Mouse (Mus musculus): Measurements from ENCODE around the gene Ctsh.
"Not testable (repeated sequence)": the region's sequence is repeated elsewhere in the genome, so short reads cannot be mapped to it uniquely, and the experiment has no call there.

The Ctsh gene

GRCm38 (mm10) chr9:90053852-90054251, at the start of gene Ctsh:
Gene Ctsh (plus strand): TSS chr9:90054152.
- DNase-seq (ENCODE audit: low read depth, low spot score), result no peak

- DNase-seq (ENCODE audit: low read depth, low spot score), result no peak
Observed at GRCm38 (mm10) chr9:90006432-90006831, 47.5 kb upstream of the Ctsh start.

GRCm38 (mm10) chr9:90007094-90007493, 46.9 kb upstream of the Ctsh start:
- peak; percentile 45 for DNase-seq (ENCODE audit: low read depth, low spot score)

GRCm38 (mm10) chr9:90008138-90008537, 45.8 kb upstream of the Ctsh start:
- DNase-seq (ENCODE audit: low read depth, low spot score), result no peak

GRCm38 (mm10) chr9:90011849-90012248, 42.1 kb upstream of the Ctsh start:
- no peak for DNase-seq (ENCODE audit: low read depth, low spot score)

GRCm38 (mm10) chr9:90014649-90015048, 39.3 kb upstream of the Ctsh start:
- no peak for DNase-seq (ENCODE audit: low read depth, low spot score)

GRCm38 (mm10) chr9:90016204-90016603, 37.7 kb upstream of the Ctsh start:
- DNase-seq (ENCODE audit: low read depth, low spot score), result no peak

- peak; percentile 84 for DNase-seq (ENCODE audit: low read depth, low spot score)
Observed at GRCm38 (mm10) chr9:90020866-90021265, 33.1 kb upstream of the Ctsh start.

GRCm38 (mm10) chr9:90021442-90021841, 32.5 kb upstream of the Ctsh start:
- DNase-seq (ENCODE audit: low read depth, low spot score), result no peak

- DNase-seq (ENCODE audit: low read depth, low spot score), result no peak
Observed at GRCm38 (mm10) chr9:90027709-90028108, 26.2 kb upstream of the Ctsh start.

- peak; percentile 39 for DNase-seq (ENCODE audit: low read depth, low spot score)
Observed at GRCm38 (mm10) chr9:90033922-90034321, 20.0 kb upstream of the Ctsh start.

GRCm38 (mm10) chr9:90035168-90035567, 18.8 kb upstream of the Ctsh start:
- DNase-seq (ENCODE audit: low read depth, low spot score), result no peak

- DNase-seq (ENCODE audit: low read depth, low spot score), result no peak
Observed at GRCm38 (mm10) chr9:90035794-90036193, 18.2 kb upstream of the Ctsh start.

GRCm38 (mm10) chr9:90036313-90036712, 17.6 kb upstream of the Ctsh start:
- no peak for DNase-seq (ENCODE audit: low read depth, low spot score)

GRCm38 (mm10) chr9:90038535-90038934, 15.4 kb upstream of the Ctsh start:
- no peak for DNase-seq (ENCODE audit: low read depth, low spot score)

GRCm38 (mm10) chr9:90040916-90041315, 13.0 kb upstream of the Ctsh start:
- no peak for DNase-seq (ENCODE audit: low read depth, low spot score)

- DNase-seq (ENCODE audit: low read depth, low spot score), result no peak
Observed at GRCm38 (mm10) chr9:90041556-90041955, 12.4 kb upstream of the Ctsh start.

- DNase-seq (ENCODE audit: low read depth, low spot score), result not testable (repeated sequence)
Observed at GRCm38 (mm10) chr9:90042906-90043305, 11.0 kb upstream of the Ctsh start.

- DNase-seq (ENCODE audit: low read depth, low spot score), result no peak
Observed at GRCm38 (mm10) chr9:90045191-90045590, 8.8 kb upstream of the Ctsh start.

- DNase-seq (ENCODE audit: low read depth, low spot score), result peak; percentile 20
Observed at GRCm38 (mm10) chr9:90047937-90048627, 5.9 kb upstream of the Ctsh start.

- DNase-seq (ENCODE audit: low read depth, low spot score), result peak; percentile 31
Observed at GRCm38 (mm10) chr9:90054371-90055145, 606 bp downstream of the Ctsh start.

GRCm38 (mm10) chr9:90055409-90055808, 1.5 kb downstream of the Ctsh start:
- no peak for DNase-seq (ENCODE audit: low read depth, low spot score)

GRCm38 (mm10) chr9:90055911-90056310, 2.0 kb downstream of the Ctsh start:
- DNase-seq (ENCODE audit: low read depth, low spot score), result no peak

All from brain, adult 2 months (tissue).